Mouse (Mus musculus) liver, embryonic 14.5 days (tissue): Measurements from ENCODE around the gene Prnp.

ENCODE experiments used
- CTCF ChIP-seq: IDR thresholded peaks from 2 replicates; pipeline ENCODE4 v1.5.1; 2016; ENCODE audit warnings: antibody characterized with exemption, low read depth, control low read depth
- EP300 ChIP-seq: IDR thresholded peaks from 2 replicates; pipeline ENCODE4 v1.6.1; 2016; ENCODE audit warnings: antibody characterized with exemption, low read depth

DNA sequence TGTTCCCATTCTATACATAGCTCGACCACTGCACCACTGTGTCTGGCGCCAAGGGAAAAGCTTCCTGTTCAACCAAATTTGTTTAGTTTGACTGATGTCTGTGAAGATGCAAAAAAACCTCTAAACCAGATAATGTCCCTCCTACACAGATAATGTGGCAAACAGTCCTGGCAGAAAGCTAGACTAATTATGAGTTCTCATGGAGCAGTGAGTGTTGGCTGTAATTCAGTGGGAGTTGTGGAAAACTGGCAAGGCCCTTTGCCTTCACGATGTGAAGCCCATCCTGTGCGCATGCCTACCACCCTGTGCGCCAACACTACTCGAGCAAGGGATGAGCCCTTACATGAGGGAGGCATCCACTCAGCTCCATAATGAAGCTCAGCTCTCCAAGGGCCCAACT, 36.0 kb downstream of the Prnp start:
- TF ChIP-seq CTCF (no peak), EP300 (no peak)
